ENCODE assay signal across 13 mouse cellular contexts in genomic region chr12:76820615-76821014, GRCm38 (mm10). TPM values are rescaled to one million over a fixed set of nuclear protein-coding genes. Genes with fewer than 3 reads are reported as not detected.
DNase-seq lines count a peak whose midpoint lies in the region; ATAC-seq lines count a peak whose summit lies in the region.
"Had no signal": no experiment of that assay in that cellular context is flagged by ENCODE, and none has a peak within 500 bp of the region (broad histone marks: within the 10 kb centered on the region; RNA-seq: fewer than 3 reads in every experiment).

No protein-coding gene starts in this region.

- no peak overlapping the region for H3K27ac ChIP-seq in heart, embryonic 15.5 days
- 0 out of 2 replicates have a peak overlapping the region, but pooled peaks have one; percentile 0 for H3K27ac ChIP-seq in embryonic facial prominence, embryonic 15.5 days (replicated peaks)
- 0 out of 2 replicates have a peak overlapping the region, but pooled peaks have one; percentile 22 for H3K27ac ChIP-seq in intestine, embryonic 15.5 days
- H3K27ac ChIP-seq in neural tube, embryonic 13.5 days (replicated peaks): no peak overlapping the region
- H3K27ac ChIP-seq: heart, adult 2 months; liver, embryonic 13.5 days had no signal

- intact Hi-C loops in gastrocnemius, postnatal 36 days (cut with DNase I): no loop called here

- no peak for DNase-seq in heart, adult 8-10 months (ENCODE audit: low spot score)
- DNase-seq in right cerebral cortex, postnatal 36 days (ENCODE audit: low spot score in 2 of 2): no peak
- no peak for DNase-seq in gastrocnemius, postnatal 36 days
- DNase-seq in kidney, postnatal 14 days: no peak
- DNase-seq: heart, adult 2 months; kidney, postnatal 25 days; liver, embryonic 13.5 days had no signal

- no peaks in the 10 kb centered on the region for H3K36me3 ChIP-seq in heart, embryonic 15.5 days
- H3K36me3 ChIP-seq in embryonic facial prominence, embryonic 15.5 days: no peaks in the 10 kb centered on the region
- H3K36me3 ChIP-seq in intestine, embryonic 15.5 days: no peaks in the 10 kb centered on the region
- H3K36me3 ChIP-seq in neural tube, embryonic 13.5 days: no peaks in the 10 kb centered on the region
- H3K36me3 ChIP-seq: liver, embryonic 13.5 days had no signal

- WGBS in heart, embryonic 15.5 days: 52% methylated on average over 4 of the region's 4 CpGs
- 48% methylated on average over 4 of the region's 4 CpGs for WGBS in embryonic facial prominence, embryonic 15.5 days
- 25% methylated on average over 4 of the region's 4 CpGs for WGBS in intestine, embryonic 15.5 days
- 60% methylated on average over 4 of the region's 4 CpGs for WGBS in neural tube, embryonic 13.5 days

- peak overlapping the region; percentile 95; the same call in 1 of the 2 replicates for H3K4me2 ChIP-seq in heart, embryonic 15.5 days
- peak overlapping the region; percentile 90 for H3K4me2 ChIP-seq in embryonic facial prominence, embryonic 15.5 days (replicated peaks)
- peak overlapping the region; percentile 97 for H3K4me2 ChIP-seq in intestine, embryonic 15.5 days (replicated peaks)
- peak overlapping the region; percentile 81 for H3K4me2 ChIP-seq in neural tube, embryonic 13.5 days
- H3K4me2 ChIP-seq: liver, embryonic 13.5 days had no signal

- no peaks in the 10 kb centered on the region for H3K9me3 ChIP-seq in heart, embryonic 15.5 days (replicated peaks)
- no peaks in the 10 kb centered on the region for H3K9me3 ChIP-seq in embryonic facial prominence, embryonic 15.5 days (replicated peaks)
- no peaks in the 10 kb centered on the region for H3K9me3 ChIP-seq in intestine, embryonic 15.5 days
- H3K9me3 ChIP-seq in neural tube, embryonic 13.5 days: no peaks in the 10 kb centered on the region
- H3K9me3 ChIP-seq: liver, embryonic 13.5 days had no signal

- ATAC-seq in heart, embryonic 15.5 days (replicated peaks; ENCODE audit: insufficient number of reproducible peaks, insufficient read depth, low FRiP score, low read depth): no peak
- no peak for ATAC-seq in embryonic facial prominence, embryonic 15.5 days (ENCODE audit: insufficient number of reproducible peaks, low FRiP score, low TSS enrichment, low read depth)
- ATAC-seq in intestine, embryonic 15.5 days: peak; percentile 40
- ATAC-seq in neural tube, embryonic 13.5 days (ENCODE audit: low read depth): no peak

- no peak overlapping the region for H3K4me3 ChIP-seq in heart, embryonic 15.5 days
- peak overlapping the region; percentile 71; the same call in 1 of the 2 replicates for H3K4me3 ChIP-seq in embryonic facial prominence, embryonic 15.5 days (replicated peaks)
- no peak overlapping the region for H3K4me3 ChIP-seq in intestine, embryonic 15.5 days (replicated peaks)
- peak overlapping the region; percentile 72; the same call in 1 of the 2 replicates for H3K4me3 ChIP-seq in neural tube, embryonic 13.5 days
- H3K4me3 ChIP-seq: heart, adult 2 months; liver, embryonic 13.5 days had no signal

- H3K27me3 ChIP-seq in heart, embryonic 15.5 days: peaks cover 42% of the 10 kb centered on the region
- 0 out of 2 replicates have a peak, but pooled peaks cover 5% of the 10 kb centered on the region for H3K27me3 ChIP-seq in embryonic facial prominence, embryonic 15.5 days
- no peaks in the 10 kb centered on the region for H3K27me3 ChIP-seq in intestine, embryonic 15.5 days (replicated peaks)
- peaks cover 32% of the 10 kb centered on the region for H3K27me3 ChIP-seq in neural tube, embryonic 13.5 days

- peaks cover 12% of the 10 kb centered on the region for H3K4me1 ChIP-seq in heart, embryonic 15.5 days (replicated peaks)
- H3K4me1 ChIP-seq in embryonic facial prominence, embryonic 15.5 days: peaks cover 55% of the 10 kb centered on the region
- peaks cover 48% of the 10 kb centered on the region for H3K4me1 ChIP-seq in intestine, embryonic 15.5 days (replicated peaks)
- H3K4me1 ChIP-seq in neural tube, embryonic 13.5 days (replicated peaks): peaks cover 52% of the 10 kb centered on the region

- H3K9ac ChIP-seq in heart, embryonic 15.5 days: no peak overlapping the region
- no peak overlapping the region for H3K9ac ChIP-seq in embryonic facial prominence, embryonic 15.5 days
- no peak overlapping the region for H3K9ac ChIP-seq in intestine, embryonic 15.5 days
- no peak overlapping the region for H3K9ac ChIP-seq in neural tube, embryonic 13.5 days
- H3K9ac ChIP-seq: liver, embryonic 13.5 days had no signal

RNA-seq across cellular contexts. Expression of gene Rab15, which starts 2.1 kb away (rescaled TPM):
- 3.5 and 12.0 TPM in 2 replicates for polyA plus RNA-seq in heart, embryonic 15.5 days (2015; fragmentation: Nextera tagmentation; extraction: Ambion mirVana)
- under 1 TPM; 0.25 to 0.92 (median 0.32) TPM for total RNA-seq in heart, adult 8-10 months (2022)
- polyA plus RNA-seq in embryonic facial prominence, embryonic 15.5 days (2015; fragmentation: Nextera tagmentation; extraction: Ambion mirVana): 39.0 and 42.3 TPM in 2 replicates
- 20.3 and 20.8 TPM in 2 replicates for polyA plus RNA-seq in intestine, embryonic 15.5 days (2015; fragmentation: Nextera tagmentation; extraction: Ambion mirVana)
- 25.3 and 28.0 TPM in 2 replicates for polyA plus RNA-seq in neural tube, embryonic 13.5 days (2015; fragmentation: Nextera tagmentation; extraction: Ambion mirVana)
- total RNA-seq in gastrocnemius, postnatal 36 days (2021): 1 to 10 TPM; 3.1 to 5.6 TPM
- total RNA-seq: common myeloid progenitor, adult 5-6 weeks had no signal

RNA-seq across cellular contexts. Expression of gene Gpx2, which starts 25.3 kb away (rescaled TPM):
- 0.69 and 1.7 TPM in 2 replicates for polyA plus RNA-seq in heart, embryonic 15.5 days (2015; fragmentation: Nextera tagmentation; extraction: Ambion mirVana)
- not detected for total RNA-seq in heart, adult 8-10 months (2022)
- polyA plus RNA-seq in embryonic facial prominence, embryonic 15.5 days (2015; fragmentation: Nextera tagmentation; extraction: Ambion mirVana): 5.1 and 5.7 TPM in 2 replicates
- polyA plus RNA-seq in intestine, embryonic 15.5 days (2015; fragmentation: Nextera tagmentation; extraction: Ambion mirVana): 81.9 and 89.6 TPM in 2 replicates
- polyA plus RNA-seq in neural tube, embryonic 13.5 days (2015; fragmentation: Nextera tagmentation; extraction: Ambion mirVana): 0.10 TPM in 1 of 2 replicates, not detected in the other
- not detected for total RNA-seq in gastrocnemius, postnatal 36 days (2021)
- total RNA-seq: CH12.LX; common myeloid progenitor, adult 5-6 weeks; heart, adult 2 months had no signal
- polyA plus RNA-seq: liver, embryonic 13.5 days had no signal

RNA-seq across cellular contexts. Expression of gene Fntb, which starts 55.2 kb away (rescaled TPM):
- 20.8 and 27.0 TPM in 2 replicates for polyA plus RNA-seq in heart, embryonic 15.5 days (2015; fragmentation: Nextera tagmentation; extraction: Ambion mirVana)
- total RNA-seq in heart, adult 8-10 months (2022): 10 to 100 TPM; 12.8 to 16.1 (median 14.9) TPM
- polyA plus RNA-seq in embryonic facial prominence, embryonic 15.5 days (2015; fragmentation: Nextera tagmentation; extraction: Ambion mirVana): 46.8 and 47.1 TPM in 2 replicates
- 30.1 and 30.7 TPM in 2 replicates for polyA plus RNA-seq in intestine, embryonic 15.5 days (2015; fragmentation: Nextera tagmentation; extraction: Ambion mirVana)
- 39.7 and 39.9 TPM in 2 replicates for polyA plus RNA-seq in neural tube, embryonic 13.5 days (2015; fragmentation: Nextera tagmentation; extraction: Ambion mirVana)
- 10 to 100 TPM; 12.2 to 16.1 TPM for total RNA-seq in gastrocnemius, postnatal 36 days (2021)

RNA-seq across cellular contexts. Expression of gene Churc1, which starts 55.3 kb away (rescaled TPM):
- polyA plus RNA-seq in heart, embryonic 15.5 days (2015; fragmentation: Nextera tagmentation; extraction: Ambion mirVana): 173 and 183 TPM in 2 replicates
- 10 to 100 TPM; 74.6 to 86.6 (median 80.5) TPM for total RNA-seq in heart, adult 8-10 months (2022)
- polyA plus RNA-seq in embryonic facial prominence, embryonic 15.5 days (2015; fragmentation: Nextera tagmentation; extraction: Ambion mirVana): 125 and 127 TPM in 2 replicates
- 107 and 147 TPM in 2 replicates for polyA plus RNA-seq in intestine, embryonic 15.5 days (2015; fragmentation: Nextera tagmentation; extraction: Ambion mirVana)
- 145 and 158 TPM in 2 replicates for polyA plus RNA-seq in neural tube, embryonic 13.5 days (2015; fragmentation: Nextera tagmentation; extraction: Ambion mirVana)
- total RNA-seq in gastrocnemius, postnatal 36 days (2021): 10 to 100 TPM; 59.7 to 59.8 TPM

Comparison
In these comparisons a context has a peak if more than half of its experiments do, and no peak if none do; other contexts are left out.
1. H3K27ac ChIP-seq: peak in embryonic facial prominence, embryonic 15.5 days (single experiment) and intestine, embryonic 15.5 days (single experiment); none in heart, embryonic 15.5 days (single experiment) and neural tube, embryonic 13.5 days (single experiment).
2. H3K4me3 ChIP-seq: peak in embryonic facial prominence, embryonic 15.5 days (single experiment) and neural tube, embryonic 13.5 days (single experiment); none in heart, embryonic 15.5 days (single experiment) and intestine, embryonic 15.5 days (single experiment).
3. RNA of gene Gpx2, which starts 25.3 kb away (polyA plus RNA-seq): 81.9 to 89.6 TPM in intestine, embryonic 15.5 days; 5.1 to 5.7 TPM in embryonic facial prominence, embryonic 15.5 days, 0.69 to 1.7 TPM in heart, embryonic 15.5 days and 0.10 TPM in neural tube, embryonic 13.5 days; every median in the first group is over 10 times any median in the second.
4. Peak in every context shown above with its lines, with median percentiles within 50 percentile points of each other: H3K4me2 ChIP-seq.